14 mouse cellular contexts compared by ENCODE assay signal in the genomic region with DNA sequence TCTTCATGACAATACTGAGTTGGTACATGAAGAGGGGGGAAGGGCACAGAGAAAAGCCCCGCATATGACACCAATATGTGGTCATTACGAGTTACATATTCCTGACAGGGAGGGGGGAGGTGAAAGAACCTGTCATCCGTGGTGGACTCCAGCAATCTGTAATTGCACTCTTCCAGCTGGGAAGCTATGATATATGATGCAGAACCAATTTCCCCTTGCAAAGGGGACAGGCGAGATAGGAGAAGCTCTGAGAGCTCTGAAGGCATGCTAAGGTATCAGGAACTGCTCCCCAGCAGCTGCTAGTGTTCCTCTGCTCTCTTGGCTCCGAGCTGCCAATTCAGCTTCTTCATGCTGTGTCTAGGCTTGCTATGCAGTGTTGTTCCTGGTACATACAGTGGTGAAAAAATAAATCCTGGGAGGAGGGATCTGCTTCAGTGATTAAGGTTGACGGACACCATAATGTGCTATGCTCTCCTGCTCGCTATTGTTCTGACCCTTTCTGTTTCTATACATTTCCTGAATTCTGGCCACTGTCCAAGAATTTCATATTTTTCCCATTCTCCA. TPM values are rescaled to one million over a fixed set of nuclear protein-coding genes. Genes with fewer than 3 reads are reported as not detected.
A peak's percentile ranks its signal among the peaks of the same experiment; 100 is the strongest.
DNase-seq lines count a peak whose midpoint lies in the region; ATAC-seq lines count a peak whose summit lies in the region.
"Had no signal": no experiment of that assay in that cellular context is flagged by ENCODE, and none has a peak within 500 bp of the region (broad histone marks: within the 10 kb centered on the region; RNA-seq: fewer than 3 reads in every experiment).

No protein-coding gene starts in this region.

- H3K36me3 ChIP-seq in forebrain, embryonic 15.5 days = no peaks in the 10 kb centered on the region
- H3K36me3 ChIP-seq in forebrain, embryonic 10.5 days (replicated peaks) = no peaks in the 10 kb centered on the region
- no peaks in the 10 kb centered on the region for H3K36me3 ChIP-seq in neural tube, embryonic 11.5 days (ENCODE audit: control insufficient read depth, insufficient read depth, low read length)
- no peaks in the 10 kb centered on the region for H3K36me3 ChIP-seq in neural tube, embryonic 15.5 days
- H3K36me3 ChIP-seq in hindbrain, embryonic 13.5 days = no peaks in the 10 kb centered on the region
- H3K36me3 ChIP-seq in neural tube, embryonic 13.5 days = no peaks in the 10 kb centered on the region
- H3K36me3 ChIP-seq: intestine, embryonic 15.5 days had no signal

- no peaks in the 10 kb centered on the region for H3K9me3 ChIP-seq in forebrain, embryonic 15.5 days
- H3K9me3 ChIP-seq in forebrain, embryonic 10.5 days = no peaks in the 10 kb centered on the region
- H3K9me3 ChIP-seq in neural tube, embryonic 11.5 days (ENCODE audit: control insufficient read depth, low read length) = no peaks in the 10 kb centered on the region
- no peaks in the 10 kb centered on the region for H3K9me3 ChIP-seq in neural tube, embryonic 15.5 days (replicated peaks)
- no peaks in the 10 kb centered on the region for H3K9me3 ChIP-seq in hindbrain, embryonic 13.5 days
- H3K9me3 ChIP-seq in neural tube, embryonic 13.5 days = no peaks in the 10 kb centered on the region
- H3K9me3 ChIP-seq: intestine, embryonic 15.5 days had no signal

- no peak overlapping the region for H3K27ac ChIP-seq in forebrain, embryonic 15.5 days (replicated peaks)
- no peak overlapping the region for H3K27ac ChIP-seq in forebrain, embryonic 10.5 days
- H3K27ac ChIP-seq in neural tube, embryonic 11.5 days (ENCODE audit: low read depth, low read length) = no peak overlapping the region
- no peak overlapping the region for H3K27ac ChIP-seq in neural tube, embryonic 15.5 days (replicated peaks)
- peak overlapping the region; percentile 44; the same call in 1 of the 2 replicates for H3K27ac ChIP-seq in hindbrain, embryonic 13.5 days
- H3K27ac ChIP-seq in neural tube, embryonic 13.5 days (replicated peaks) = no peak overlapping the region
- H3K27ac ChIP-seq: intestine, embryonic 15.5 days had no signal

- WGBS in forebrain, embryonic 15.5 days = 78% methylated on average over 7 of the region's 7 CpGs
- 88% methylated on average over 7 of the region's 7 CpGs for WGBS in forebrain, embryonic 10.5 days
- WGBS in neural tube, embryonic 11.5 days = 65% methylated on average over 7 of the region's 7 CpGs
- 59% methylated on average over 7 of the region's 7 CpGs for WGBS in neural tube, embryonic 15.5 days
- WGBS in hindbrain, embryonic 13.5 days = 43% methylated on average over 7 of the region's 7 CpGs
- WGBS in neural tube, embryonic 13.5 days = 50% methylated on average over 7 of the region's 7 CpGs

- 0 out of 2 replicates have a peak, but pooled peaks have one; percentile 19 for ATAC-seq in forebrain, embryonic 15.5 days (replicated peaks)
- ATAC-seq in neural tube, embryonic 11.5 days (ENCODE audit: insufficient read depth, low FRiP score, low TSS enrichment) = 0 out of 2 replicates have a peak, but pooled peaks have one; percentile 15
- no peak for ATAC-seq in neural tube, embryonic 15.5 days (ENCODE audit: low FRiP score)
- peak; percentile 68; the same call in 1 of the 2 replicates for ATAC-seq in hindbrain, embryonic 13.5 days (ENCODE audit: low FRiP score)
- 0 out of 2 replicates have a peak, but pooled peaks have one; percentile 43 for ATAC-seq in neural tube, embryonic 13.5 days (ENCODE audit: low read depth)
- no peak for ATAC-seq in monocyte, adult 5-6 weeks (replicated peaks; ENCODE audit: insufficient number of reproducible peaks, low FRiP score, low TSS enrichment, poor library complexity, severe bottlenecking)
- ATAC-seq: intestine, embryonic 15.5 days had no signal

- H3K4me3 ChIP-seq in forebrain, embryonic 15.5 days = no peak overlapping the region
- no peak overlapping the region for H3K4me3 ChIP-seq in forebrain, embryonic 10.5 days
- H3K4me3 ChIP-seq in neural tube, embryonic 11.5 days (ENCODE audit: low read depth, low read length) = no peak overlapping the region
- no peak overlapping the region for H3K4me3 ChIP-seq in neural tube, embryonic 15.5 days (replicated peaks)
- H3K4me3 ChIP-seq in hindbrain, embryonic 13.5 days = no peak overlapping the region
- no peak overlapping the region for H3K4me3 ChIP-seq in neural tube, embryonic 13.5 days
- H3K4me3 ChIP-seq: intestine, embryonic 15.5 days had no signal

- DNase-seq in forebrain, embryonic 10.5 days (ENCODE audit: extremely low spot score, low spot score) = no peak
- peak; percentile 25 for DNase-seq in neural tube, embryonic 11.5 days (ENCODE audit: low spot score)
- DNase-seq: adrenal gland, postnatal 14 days; heart, adult 11 months; right cerebral cortex, postnatal 14 days had no signal

- H3K9ac ChIP-seq in forebrain, embryonic 15.5 days (replicated peaks) = no peak overlapping the region
- no peak overlapping the region for H3K9ac ChIP-seq in neural tube, embryonic 11.5 days (ENCODE audit: low read length)
- H3K9ac ChIP-seq in neural tube, embryonic 15.5 days (replicated peaks) = no peak overlapping the region
- H3K9ac ChIP-seq in hindbrain, embryonic 13.5 days = no peak overlapping the region
- H3K9ac ChIP-seq in neural tube, embryonic 13.5 days = 0 out of 2 replicates have a peak overlapping the region, but pooled peaks have one; percentile 5
- H3K9ac ChIP-seq: intestine, embryonic 15.5 days had no signal

- H3K4me2 ChIP-seq in forebrain, embryonic 15.5 days (replicated peaks) = no peak overlapping the region
- H3K4me2 ChIP-seq in neural tube, embryonic 11.5 days (ENCODE audit: low read depth) = no peak overlapping the region
- no peak overlapping the region for H3K4me2 ChIP-seq in neural tube, embryonic 15.5 days
- H3K4me2 ChIP-seq in hindbrain, embryonic 13.5 days = 0 out of 2 replicates have a peak overlapping the region, but pooled peaks have one; percentile 17
- H3K4me2 ChIP-seq in neural tube, embryonic 13.5 days = no peak overlapping the region
- H3K4me2 ChIP-seq: intestine, embryonic 15.5 days; liver, embryonic 11.5 days had no signal

- no peaks in the 10 kb centered on the region for H3K4me1 ChIP-seq in forebrain, embryonic 15.5 days
- no peaks in the 10 kb centered on the region for H3K4me1 ChIP-seq in forebrain, embryonic 10.5 days
- no peaks in the 10 kb centered on the region for H3K4me1 ChIP-seq in neural tube, embryonic 11.5 days (ENCODE audit: control insufficient read depth, insufficient read depth, low read length)
- H3K4me1 ChIP-seq in neural tube, embryonic 15.5 days = peaks cover 5% of the 10 kb centered on the region; the same call in 1 of the 2 replicates
- H3K4me1 ChIP-seq in hindbrain, embryonic 13.5 days (replicated peaks) = peaks cover 7% of the 10 kb centered on the region
- H3K4me1 ChIP-seq in neural tube, embryonic 13.5 days (replicated peaks) = peaks cover 4% of the 10 kb centered on the region; the same call in 1 of the 2 replicates
- H3K4me1 ChIP-seq: intestine, embryonic 15.5 days had no signal

- H3K27me3 ChIP-seq in forebrain, embryonic 15.5 days = no peaks in the 10 kb centered on the region
- no peaks in the 10 kb centered on the region for H3K27me3 ChIP-seq in forebrain, embryonic 10.5 days (ENCODE audit: poor library complexity, severe bottlenecking)
- H3K27me3 ChIP-seq in neural tube, embryonic 11.5 days (ENCODE audit: control insufficient read depth, insufficient read depth, low read length) = no peaks in the 10 kb centered on the region
- no peaks in the 10 kb centered on the region for H3K27me3 ChIP-seq in neural tube, embryonic 15.5 days (replicated peaks)
- no peaks in the 10 kb centered on the region for H3K27me3 ChIP-seq in hindbrain, embryonic 13.5 days
- no peaks in the 10 kb centered on the region for H3K27me3 ChIP-seq in neural tube, embryonic 13.5 days
- H3K27me3 ChIP-seq: intestine, embryonic 15.5 days had no signal

RNA-seq across cellular contexts. Expression of a gene that starts 57.7 kb away (rescaled TPM):
- 16.1 and 17.1 TPM in 2 replicates for polyA plus RNA-seq in forebrain, embryonic 15.5 days (2015; fragmentation: Nextera tagmentation; extraction: Ambion mirVana)
- polyA plus RNA-seq in forebrain, embryonic 10.5 days (2016; fragmentation: Nextera tagmentation; extraction: Ambion mirVana) = 12.0 and 13.2 TPM in 2 replicates
- polyA plus RNA-seq in neural tube, embryonic 11.5 days (2014; fragmentation: Nextera tagmentation; extraction: Ambion mirVana) = 25.2 and 26.6 TPM in 2 replicates
- 24.1 and 26.5 TPM in 2 replicates for polyA plus RNA-seq in neural tube, embryonic 15.5 days (2015; fragmentation: Nextera tagmentation; extraction: Ambion mirVana)
- 28.7 and 28.8 TPM in 2 replicates for polyA plus RNA-seq in hindbrain, embryonic 13.5 days (2015; fragmentation: Nextera tagmentation; extraction: Ambion mirVana)
- 29.3 and 29.5 TPM in 2 replicates for polyA plus RNA-seq in neural tube, embryonic 13.5 days (2015; fragmentation: Nextera tagmentation; extraction: Ambion mirVana)
- not detected in 3 replicates for total RNA-seq in monocyte, adult 5-6 weeks (2017)
- total RNA-seq: megakaryocyte, adult 5-6 weeks; MEL had no signal

Comparison
In these comparisons a context has a peak if more than half of its experiments do, and no peak if none do; other contexts are left out.
1. ATAC-seq: peak in forebrain, embryonic 15.5 days (single experiment), neural tube, embryonic 11.5 days (single experiment), hindbrain, embryonic 13.5 days (single experiment) and neural tube, embryonic 13.5 days (single experiment); none in neural tube, embryonic 15.5 days (single experiment) and monocyte, adult 5-6 weeks (single experiment).